Mouse (Mus musculus) myocyte (in vitro differentiated cells): ENCODE data around the gene Ppm1a.

Source experiments
- E2F4 ChIP-seq: IDR thresholded peaks from one replicate; pipeline ENCODE4 v1.6.1; 2011; ENCODE audit warnings: mild to moderate bottlenecking, control low read depth, moderate library complexity; ENCODE audit not compliant: insufficient read depth
- MYOG ChIP-seq, 3 experiments: IDR thresholded peaks; one replicate each; pipeline ENCODE4 v1.6.1; 2011; ENCODE audit warnings: control low read depth in 2 of 3, low read depth in 2 of 3, mild to moderate bottlenecking in 2 of 3; ENCODE audit not compliant: insufficient read length in 2 of 3, control insufficient read depth in 1 of 3, insufficient read depth in 1 of 3
- POLR2A ChIP-seq: IDR thresholded peaks from one replicate; pipeline ENCODE4 v1.6.1; 2011; ENCODE audit warnings: low read depth, mild to moderate bottlenecking, control low read depth, moderate library complexity; ENCODE audit not compliant: insufficient read length
- POLR2AphosphoS2 ChIP-seq: IDR thresholded peaks from one replicate; pipeline ENCODE4 v1.6.1; 2011; ENCODE audit warnings: low read depth, control low read depth; ENCODE audit not compliant: insufficient read length
- USF1 ChIP-seq: IDR thresholded peaks from one replicate; pipeline ENCODE4 v1.6.1; 2011; ENCODE audit warnings: low read depth, mild to moderate bottlenecking, control low read depth, moderate library complexity

- TF ChIP-seq POLR2A (no peak), POLR2AphosphoS2 (no peak), USF1 (no peak), E2F4 (no peak), MYOG (IDR thresholded peaks at IDR 0.05; ENCODE audit: control insufficient read depth in 1 of 3, insufficient read depth in 1 of 3, insufficient read length in 2 of 3, low read depth in 2 of 3) (no peak)
These were observed 38.2 kb upstream of the Ppm1a start for GRCm38 (mm10) chr12:72719046-72719445.
